Mouse (Mus musculus): ENCODE data around the gene Trappc2l. TPM values are rescaled to one million over a fixed set of nuclear protein-coding genes. Genes with fewer than 3 reads are reported as not detected.

The Trappc2l gene
- 84.7 and 101 TPM in 2 replicates for polyA plus RNA-seq (2015; fragmentation: Nextera tagmentation; extraction: Ambion mirVana)

GRCm38 (mm10) chr8:122611295-122612133 is at the start of gene Trappc2l, which contains the start of gene Galns:
TSS of gene Trappc2l (plus strand) at chr8:122611640.
TSS of gene Galns (minus strand) at chr8:122611463.
- H3K9ac ChIP-seq: peak within 1 kb of the TSS; percentile 81
- no peaks in the 10 kb centered on the region for H3K9me3 ChIP-seq
- peaks cover 6% of the 10 kb centered on the region; the same call in 1 of the 2 replicates for H3K36me3 ChIP-seq
- WGBS: under 1% methylated on average over 57 of the region's 57 CpGs
- peak; percentile 97 for ATAC-seq (ENCODE audit: low read depth)
- H3K27ac ChIP-seq (replicated peaks): peak within 1 kb of the TSS; percentile 89
- no peaks in the 10 kb centered on the region for H3K27me3 ChIP-seq
- peak within 1 kb of the TSS; percentile 94 for H3K4me2 ChIP-seq
- peak within 1 kb of the TSS; percentile 75 for H3K4me3 ChIP-seq
- H3K4me1 ChIP-seq (replicated peaks): peaks cover 23% of the 10 kb centered on the region

DNA sequence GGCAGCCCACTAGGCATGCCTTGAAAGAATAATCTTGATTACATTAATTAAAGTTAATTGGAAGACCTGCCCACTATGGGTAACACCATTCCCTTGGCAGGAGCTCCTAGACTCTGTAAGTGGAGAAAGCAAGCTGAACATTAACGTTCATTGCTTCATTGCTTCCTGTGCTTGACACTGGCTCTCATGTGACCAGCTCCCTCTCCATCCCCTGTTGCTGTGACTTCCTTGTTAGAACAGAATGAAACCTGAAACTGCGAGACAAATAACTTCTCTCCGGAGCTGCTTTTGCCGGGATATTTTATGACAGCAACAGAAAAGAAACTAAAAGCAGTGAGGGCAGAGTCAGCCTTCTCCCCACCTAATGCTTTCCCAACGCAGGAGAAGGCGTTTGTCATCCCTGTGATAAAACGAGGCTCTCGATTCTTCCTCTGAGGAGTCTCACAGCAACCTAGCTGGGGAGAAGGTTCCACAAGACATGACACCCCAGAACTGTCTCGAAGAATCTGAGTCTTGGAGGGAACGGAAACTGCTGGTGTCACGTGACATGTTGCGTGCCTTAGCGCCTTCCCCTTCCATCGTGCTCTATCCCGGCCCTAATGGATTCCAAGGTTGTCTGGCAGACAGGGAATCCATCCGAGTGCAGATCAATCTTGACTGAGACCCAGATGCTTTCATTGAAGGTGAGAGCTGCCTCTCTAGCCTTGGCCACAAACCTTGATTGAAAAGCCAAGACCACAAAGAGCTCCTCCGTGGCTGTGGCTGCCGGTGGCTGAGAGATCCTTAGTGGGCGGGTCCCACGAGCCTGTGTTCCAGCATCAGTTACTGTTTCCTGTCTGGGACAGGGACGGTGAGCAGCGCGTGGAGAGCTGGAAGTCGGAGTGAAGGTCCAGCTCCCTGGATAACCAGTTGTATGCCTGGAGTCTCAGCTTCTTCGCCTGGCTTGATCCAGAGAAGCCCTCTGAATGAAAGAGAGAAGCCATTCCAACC is 46.8 kb upstream of the Trappc2l start:
- Histone ChIP-seq H3K9ac (no peak overlapping the region), H3K36me3 (0 out of 2 replicates have a peak, but pooled peaks cover 3% of the 10 kb centered on the region), H3K27me3 (no peaks in the 10 kb centered on the region), H3K27ac (replicated peaks) (no peak overlapping the region), H3K4me2 (no peak overlapping the region), H3K9me3 (no peaks in the 10 kb centered on the region), H3K4me1 (replicated peaks) (peaks cover 28% of the 10 kb centered on the region), H3K4me3 (no peak overlapping the region)
- no peak for ATAC-seq (ENCODE audit: low read depth)
- WGBS: 88% methylated on average over 25 of the region's 25 CpGs

GRCm38 (mm10) chr8:122566766-122567165 is 44.7 kb upstream of the Trappc2l start:
- H3K4me1 ChIP-seq (replicated peaks): peaks cover 28% of the 10 kb centered on the region
- H3K27ac ChIP-seq (replicated peaks): peak overlapping the region; percentile 91
- H3K4me3 ChIP-seq: peak overlapping the region; percentile 73
- WGBS: 42% methylated on average over 6 of the region's 6 CpGs
- peak overlapping the region; percentile 70 for H3K9ac ChIP-seq
- no peaks in the 10 kb centered on the region for H3K27me3 ChIP-seq
- no peaks in the 10 kb centered on the region for H3K9me3 ChIP-seq
- H3K4me2 ChIP-seq: peak overlapping the region; percentile 88
- peaks cover 21% of the 10 kb centered on the region for H3K36me3 ChIP-seq
- ATAC-seq (ENCODE audit: low read depth): 0 out of 2 replicates have a peak, but pooled peaks have one; percentile 2

DNA sequence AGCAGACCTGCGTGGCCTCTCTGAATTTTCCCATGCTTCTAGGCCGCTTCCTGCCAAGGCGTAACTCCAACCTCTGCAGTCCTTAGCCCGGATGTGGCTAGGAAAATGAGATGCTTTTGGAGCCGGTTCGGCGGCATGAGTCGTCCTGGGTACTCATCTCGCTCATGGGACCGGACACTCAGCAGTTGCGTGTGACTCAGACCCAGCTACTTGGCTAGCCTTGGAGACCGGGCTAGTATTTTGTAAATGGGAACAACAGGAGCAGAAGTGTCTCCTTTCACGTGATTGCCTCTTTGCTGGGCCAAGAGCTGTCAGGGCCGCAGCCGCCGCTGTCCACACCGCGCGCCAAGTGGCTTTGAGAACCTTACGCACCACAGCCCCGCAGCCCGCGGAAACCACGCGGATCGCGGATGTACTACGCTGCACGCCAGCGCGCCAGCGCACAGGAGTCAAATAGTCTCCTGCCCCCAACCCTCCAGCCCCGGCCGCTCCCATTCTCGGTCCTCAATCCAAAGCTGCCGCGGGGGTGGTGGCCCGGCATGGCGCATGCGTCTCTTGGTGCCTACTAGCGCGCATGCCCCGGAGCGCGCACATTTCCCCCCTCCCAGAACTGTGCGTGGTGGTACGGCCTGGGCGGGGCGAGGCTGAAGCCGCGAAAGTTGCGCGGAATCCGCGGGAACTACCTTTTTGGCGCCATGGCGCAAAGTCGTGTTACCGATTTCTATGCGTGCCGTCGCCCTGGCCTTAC is 43.9 kb upstream of the Trappc2l start, which contains the start of gene Cdt1:
Gene Cdt1 (plus strand): TSS at position 655 of the 748 bp plus-strand sequence.
- Histone ChIP-seq H3K4me1 (replicated peaks) (peaks cover 28% of the 10 kb centered on the region), H3K36me3 (peaks cover 29% of the 10 kb centered on the region), H3K4me3 (peak within 1 kb of the TSS; percentile 73), H3K27me3 (no peaks in the 10 kb centered on the region), H3K27ac (replicated peaks) (peak within 1 kb of the TSS; percentile 91), H3K9me3 (no peaks in the 10 kb centered on the region), H3K9ac (peak within 1 kb of the TSS; percentile 70), H3K4me2 (peak within 1 kb of the TSS; percentile 88)
- under 1% methylated on average over 62 of the region's 62 CpGs for WGBS
- ATAC-seq (ENCODE audit: low read depth): peak; percentile 97

DNA sequence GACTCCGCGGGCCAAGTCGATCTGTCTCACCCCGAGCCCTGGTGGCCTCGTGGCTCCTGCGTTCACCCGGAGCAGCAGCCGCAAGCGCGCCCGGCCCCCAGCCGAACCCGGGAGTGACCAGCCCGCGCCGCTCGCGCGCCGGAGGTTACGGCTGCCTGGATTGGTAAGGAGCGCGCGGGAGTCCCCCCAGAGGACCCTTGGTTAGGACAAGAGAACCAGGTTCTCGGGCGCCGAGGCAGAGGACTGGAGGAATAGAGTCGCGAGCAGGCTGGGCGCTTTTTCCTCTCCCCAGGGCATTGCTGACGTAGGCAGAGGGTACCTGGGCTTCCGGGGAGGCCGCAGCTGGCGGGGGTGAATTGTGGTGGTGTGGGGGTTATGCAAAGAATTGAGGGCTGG is 43.3 kb upstream of the Trappc2l start:
- Histone ChIP-seq H3K4me2 (peak overlapping the region; percentile 88), H3K36me3 (peaks cover 33% of the 10 kb centered on the region), H3K4me3 (peak overlapping the region; percentile 73), H3K27ac (replicated peaks) (peak overlapping the region; percentile 74), H3K27me3 (no peaks in the 10 kb centered on the region), H3K9ac (peak overlapping the region; percentile 70), H3K4me1 (replicated peaks) (peaks cover 31% of the 10 kb centered on the region), H3K9me3 (no peaks in the 10 kb centered on the region)
- under 1% methylated on average over 34 of the region's 34 CpGs for WGBS
- peak; percentile 63 for ATAC-seq (ENCODE audit: low read depth)

DNA sequence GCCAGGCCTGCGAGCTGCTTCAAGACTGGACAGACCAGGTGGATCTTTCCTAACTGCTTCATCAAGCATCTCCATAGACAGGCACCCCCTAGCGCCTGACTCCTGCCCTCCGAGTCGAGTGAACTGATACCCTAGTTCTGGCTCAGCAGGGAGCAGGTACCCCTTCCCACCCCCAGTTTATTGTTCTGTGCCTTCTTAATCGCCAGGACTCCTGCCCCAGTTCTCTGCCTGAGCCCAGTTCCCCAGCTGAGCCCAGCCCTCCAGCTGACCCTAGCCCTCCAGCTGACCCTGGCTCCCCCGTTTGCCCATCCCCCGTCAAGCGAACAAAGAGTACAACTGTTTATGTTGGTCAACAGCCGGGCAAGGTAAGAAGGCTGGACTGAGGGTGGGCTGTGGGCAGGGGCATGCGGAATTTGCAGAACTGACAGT is 42.5 kb upstream of the Trappc2l start:
- H3K4me2 ChIP-seq: peak overlapping the region; percentile 88
- H3K36me3 ChIP-seq: peaks cover 33% of the 10 kb centered on the region
- H3K4me3 ChIP-seq: peak overlapping the region; percentile 73
- 7% methylated on average over 10 of the region's 10 CpGs for WGBS
- no peak overlapping the region; the same call in 1 of the 2 replicates for H3K9ac ChIP-seq
- no peaks in the 10 kb centered on the region for H3K9me3 ChIP-seq
- peaks cover 37% of the 10 kb centered on the region for H3K4me1 ChIP-seq (replicated peaks)
- no peaks in the 10 kb centered on the region for H3K27me3 ChIP-seq
- H3K27ac ChIP-seq (replicated peaks): no peak overlapping the region
- no peak for ATAC-seq (ENCODE audit: low read depth)

DNA sequence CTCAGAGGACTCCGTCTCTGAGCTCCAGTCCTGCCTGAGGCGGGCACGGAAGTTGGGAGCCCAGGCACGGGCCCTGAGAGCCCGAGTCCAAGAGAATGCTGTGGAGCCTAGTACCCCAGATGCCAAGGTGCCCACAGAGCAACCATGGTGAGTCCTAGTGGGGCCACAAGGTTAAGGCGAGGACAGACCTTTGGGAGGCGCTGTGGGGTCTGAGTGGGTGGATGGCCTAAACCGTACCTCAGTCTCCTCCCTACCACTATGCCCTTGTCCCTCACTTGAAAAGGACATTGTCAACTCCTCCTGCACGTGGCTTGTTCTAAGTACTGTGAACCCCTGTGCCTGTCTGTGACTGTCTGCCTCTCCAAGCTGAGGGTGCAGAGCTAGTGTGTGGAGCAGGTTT is 42.1 kb upstream of the Trappc2l start:
- H3K9me3 ChIP-seq: no peaks in the 10 kb centered on the region
- no peak overlapping the region for H3K27ac ChIP-seq (replicated peaks)
- peak overlapping the region; percentile 73 for H3K4me3 ChIP-seq
- peak overlapping the region; percentile 88 for H3K4me2 ChIP-seq
- WGBS: 64% methylated on average over 9 of the region's 9 CpGs
- peaks cover 41% of the 10 kb centered on the region for H3K4me1 ChIP-seq (replicated peaks)
- no peaks in the 10 kb centered on the region for H3K27me3 ChIP-seq
- ATAC-seq (ENCODE audit: low read depth): no peak
- no peak overlapping the region; the same call in 1 of the 2 replicates for H3K9ac ChIP-seq
- H3K36me3 ChIP-seq: peaks cover 32% of the 10 kb centered on the region

DNA sequence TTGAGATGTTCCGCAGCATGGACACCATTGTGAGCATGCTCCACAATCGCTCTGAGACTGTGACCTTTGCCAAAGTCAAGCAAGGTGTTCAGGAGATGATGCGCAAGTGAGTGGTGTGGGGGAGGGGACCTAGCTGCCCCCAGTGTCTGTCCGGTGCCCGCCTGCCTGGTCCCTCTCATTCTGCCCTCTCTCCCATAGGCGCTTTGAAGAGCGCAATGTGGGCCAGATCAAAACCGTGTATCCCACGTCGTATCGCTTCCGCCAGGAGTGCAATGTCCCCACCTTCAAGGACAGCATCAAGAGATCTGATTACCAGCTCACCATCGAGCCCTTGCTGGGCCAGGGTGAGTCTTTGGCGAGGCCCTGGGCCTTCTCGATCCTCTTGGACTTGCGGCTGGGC is 41.4 kb upstream of the Trappc2l start:
- H3K27me3 ChIP-seq: no peaks in the 10 kb centered on the region
- H3K4me3 ChIP-seq: no peak overlapping the region
- no peak overlapping the region for H3K27ac ChIP-seq (replicated peaks)
- no peak overlapping the region for H3K4me2 ChIP-seq
- peaks cover 48% of the 10 kb centered on the region for H3K4me1 ChIP-seq (replicated peaks)
- no peak overlapping the region for H3K9ac ChIP-seq
- ATAC-seq (ENCODE audit: low read depth): no peak
- WGBS: 97% methylated on average over 16 of the region's 16 CpGs
- H3K36me3 ChIP-seq: peaks cover 29% of the 10 kb centered on the region
- no peaks in the 10 kb centered on the region for H3K9me3 ChIP-seq

GRCm38 (mm10) chr8:122571153-122571552 is 40.3 kb upstream of the Trappc2l start:
- Histone ChIP-seq H3K4me3 (no peak overlapping the region), H3K4me2 (no peak overlapping the region), H3K27me3 (no peaks in the 10 kb centered on the region), H3K27ac (replicated peaks) (no peak overlapping the region), H3K4me1 (replicated peaks) (peaks cover 59% of the 10 kb centered on the region), H3K36me3 (peaks cover 29% of the 10 kb centered on the region), H3K9ac (no peak overlapping the region), H3K9me3 (no peaks in the 10 kb centered on the region)
- WGBS: 91% methylated on average over 11 of the region's 11 CpGs
- ATAC-seq (ENCODE audit: low read depth): no peak

DNA sequence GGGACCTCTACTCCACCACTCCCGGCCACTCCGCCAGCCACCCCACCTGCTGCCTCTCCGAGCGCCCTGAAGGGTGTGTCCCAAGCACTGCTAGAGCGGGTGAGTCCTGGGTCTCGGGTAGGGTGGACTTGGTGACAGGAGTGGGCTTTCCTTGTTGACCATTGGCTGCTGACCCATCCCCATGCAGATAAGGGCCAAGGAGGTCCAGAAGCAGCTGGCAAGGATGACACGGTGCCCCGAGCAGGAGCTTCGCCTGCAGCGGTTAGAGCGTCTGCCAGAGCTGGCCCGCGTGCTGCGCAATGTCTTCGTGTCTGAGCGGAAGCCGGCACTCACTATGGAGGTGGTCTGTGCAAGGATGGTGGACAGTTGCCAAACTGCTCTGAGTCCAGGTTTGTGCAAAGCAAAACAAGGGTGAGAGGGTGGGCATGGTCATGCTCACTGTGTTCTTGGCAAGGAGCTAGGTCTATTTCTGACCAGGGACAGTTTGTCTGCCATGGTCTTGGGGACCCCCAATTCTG is 39.6 kb upstream of the Trappc2l start:
- H3K4me3 ChIP-seq: no peak overlapping the region
- WGBS: 93% methylated on average over 17 of the region's 17 CpGs
- H3K27ac ChIP-seq (replicated peaks): no peak overlapping the region
- H3K9ac ChIP-seq: no peak overlapping the region
- H3K36me3 ChIP-seq: peaks cover 29% of the 10 kb centered on the region
- no peaks in the 10 kb centered on the region for H3K27me3 ChIP-seq
- peaks cover 57% of the 10 kb centered on the region for H3K4me1 ChIP-seq (replicated peaks)
- H3K4me2 ChIP-seq: no peak overlapping the region
- ATAC-seq (ENCODE audit: low read depth): no peak
- no peaks in the 10 kb centered on the region for H3K9me3 ChIP-seq

- Histone ChIP-seq H3K36me3 (peaks cover 29% of the 10 kb centered on the region), H3K9ac (no peak overlapping the region), H3K4me2 (no peak overlapping the region), H3K4me3 (no peak overlapping the region), H3K27me3 (no peaks in the 10 kb centered on the region), H3K9me3 (no peaks in the 10 kb centered on the region), H3K4me1 (replicated peaks) (peaks cover 57% of the 10 kb centered on the region), H3K27ac (replicated peaks) (no peak overlapping the region)
- ATAC-seq (ENCODE audit: low read depth): no peak
- WGBS: 92% methylated on average over 3 of the region's 3 CpGs
Observed at GRCm38 (mm10) chr8:122572751-122573150, 38.7 kb upstream of the Trappc2l start.

Measured in neural tube, embryonic 13.5 days (tissue).